ENCODE assay signal across 23 mouse cellular contexts in genomic region chr12:3919423-3919822, GRCm38 (mm10). TPM values are rescaled to one million over a fixed set of nuclear protein-coding genes. Genes with fewer than 3 reads are reported as not detected.
DNase-seq lines count a peak whose midpoint lies in the region; ATAC-seq lines count a peak whose summit lies in the region.
"Had no signal": no experiment of that assay in that cellular context is flagged by ENCODE, and none has a peak within 500 bp of the region (broad histone marks: within the 10 kb centered on the region; RNA-seq: fewer than 3 reads in every experiment).

No protein-coding gene starts in this region.

- peaks cover 12% of the 10 kb centered on the region; the same call in 1 of the 2 replicates for H3K4me1 ChIP-seq in embryonic facial prominence, embryonic 12.5 days
- peaks cover 20% of the 10 kb centered on the region for H3K4me1 ChIP-seq in embryonic facial prominence, embryonic 10.5 days
- H3K4me1 ChIP-seq in intestine, embryonic 16.5 days (ENCODE audit: control insufficient read depth, insufficient read depth, low read length): peaks cover 15% of the 10 kb centered on the region
- H3K4me1 ChIP-seq in liver, embryonic 13.5 days (replicated peaks): 0 out of 2 replicates have a peak, but pooled peaks cover 8% of the 10 kb centered on the region
- peaks cover 4% of the 10 kb centered on the region; the same call in 1 of the 2 replicates for H3K4me1 ChIP-seq in stomach, embryonic 15.5 days

- no peaks in the 10 kb centered on the region for H3K9me3 ChIP-seq in embryonic facial prominence, embryonic 12.5 days
- H3K9me3 ChIP-seq in embryonic facial prominence, embryonic 10.5 days: no peaks in the 10 kb centered on the region
- no peaks in the 10 kb centered on the region for H3K9me3 ChIP-seq in intestine, embryonic 16.5 days (ENCODE audit: control insufficient read depth, low read length)
- no peaks in the 10 kb centered on the region for H3K9me3 ChIP-seq in liver, embryonic 13.5 days (replicated peaks)
- H3K9me3 ChIP-seq in stomach, embryonic 15.5 days: no peaks in the 10 kb centered on the region
- H3K9me3 ChIP-seq: forebrain, embryonic 13.5 days; heart, embryonic 12.5 days; limb, embryonic 12.5 days; midbrain, embryonic 12.5 days had no signal

- no peaks in the 10 kb centered on the region for H3K36me3 ChIP-seq in embryonic facial prominence, embryonic 12.5 days
- H3K36me3 ChIP-seq in embryonic facial prominence, embryonic 10.5 days (replicated peaks): 0 out of 2 replicates have a peak, but pooled peaks cover 6% of the 10 kb centered on the region
- H3K36me3 ChIP-seq in intestine, embryonic 16.5 days (ENCODE audit: control insufficient read depth, insufficient read depth, low read length): peaks cover 3% of the 10 kb centered on the region; the same call in 1 of the 2 replicates
- H3K36me3 ChIP-seq in liver, embryonic 13.5 days: no peaks in the 10 kb centered on the region
- H3K36me3 ChIP-seq in stomach, embryonic 15.5 days: no peaks in the 10 kb centered on the region
- H3K36me3 ChIP-seq: midbrain, embryonic 12.5 days had no signal

- no peaks in the 10 kb centered on the region for H3K27me3 ChIP-seq in embryonic facial prominence, embryonic 12.5 days
- H3K27me3 ChIP-seq in embryonic facial prominence, embryonic 10.5 days (replicated peaks; ENCODE audit: low read depth, poor library complexity, severe bottlenecking): no peaks in the 10 kb centered on the region
- no peaks in the 10 kb centered on the region for H3K27me3 ChIP-seq in intestine, embryonic 16.5 days (replicated peaks; ENCODE audit: control insufficient read depth, insufficient read depth, low read length)
- H3K27me3 ChIP-seq in liver, embryonic 13.5 days: no peaks in the 10 kb centered on the region
- no peaks in the 10 kb centered on the region for H3K27me3 ChIP-seq in stomach, embryonic 15.5 days (replicated peaks)
- H3K27me3 ChIP-seq: forebrain, embryonic 13.5 days; heart, embryonic 12.5 days; midbrain, embryonic 12.5 days had no signal

- peak; percentile 17; the same call in 1 of the 2 replicates for ATAC-seq in embryonic facial prominence, embryonic 12.5 days (ENCODE audit: insufficient number of reproducible peaks, insufficient read depth, low FRiP score, low TSS enrichment)
- peak; percentile 90 for ATAC-seq in intestine, embryonic 16.5 days
- peak; percentile 72 for ATAC-seq in liver, embryonic 13.5 days (ENCODE audit: low read depth)
- 0 out of 2 replicates have a peak, but pooled peaks have one; percentile 45 for ATAC-seq in stomach, embryonic 15.5 days (ENCODE audit: insufficient read depth, low FRiP score, low read depth)
- ATAC-seq: activated CD4-positive, CD25-positive, alpha-beta regulatory T cell, adult 4 months; forebrain, embryonic 13.5 days had no signal

- no peak for DNase-seq in embryonic facial prominence, embryonic 10.5 days (ENCODE audit: low spot score)
- no peak for DNase-seq in liver, embryonic 13.5 days
- DNase-seq in gastrocnemius, postnatal 36 days: no peak
- DNase-seq in gastrocnemius, adult 8-10 months (ENCODE audit: low spot score in 2 of 2): no peak
- DNase-seq in right cerebral cortex, postnatal 14 days: no peak
- DNase-seq: adrenal gland, adult 8-10 months; cerebellum, adult 18-20 months; cerebellum, postnatal 14 days; gastrocnemius, postnatal 10 days; heart, adult 18-20 months; heart, postnatal 10 days; lung, embryonic 14.5 days had no signal

- no peak overlapping the region for H3K4me2 ChIP-seq in embryonic facial prominence, embryonic 12.5 days (replicated peaks)
- H3K4me2 ChIP-seq in intestine, embryonic 16.5 days (ENCODE audit: low read depth, low read length): no peak overlapping the region
- no peak overlapping the region for H3K4me2 ChIP-seq in liver, embryonic 13.5 days
- no peak overlapping the region for H3K4me2 ChIP-seq in stomach, embryonic 15.5 days
- H3K4me2 ChIP-seq: forebrain, embryonic 13.5 days; heart, embryonic 12.5 days; limb, embryonic 12.5 days; lung, embryonic 14.5 days; midbrain, embryonic 12.5 days had no signal

- intact Hi-C loops in gastrocnemius, postnatal 36 days (cut with DNase I): no loop called here

- H3K27ac ChIP-seq in embryonic facial prominence, embryonic 12.5 days: no peak overlapping the region
- H3K27ac ChIP-seq in embryonic facial prominence, embryonic 10.5 days (replicated peaks): no peak overlapping the region
- no peak overlapping the region for H3K27ac ChIP-seq in intestine, embryonic 16.5 days (ENCODE audit: low read length)
- H3K27ac ChIP-seq in liver, embryonic 13.5 days: no peak overlapping the region
- no peak overlapping the region for H3K27ac ChIP-seq in stomach, embryonic 15.5 days
- H3K27ac ChIP-seq: forebrain, embryonic 13.5 days; kidney, postnatal 0 days; layer of hippocampus, adult 2 months; limb, embryonic 12.5 days; midbrain, embryonic 12.5 days had no signal

- no peak overlapping the region for H3K4me3 ChIP-seq in embryonic facial prominence, embryonic 12.5 days
- H3K4me3 ChIP-seq in embryonic facial prominence, embryonic 10.5 days: no peak overlapping the region
- no peak overlapping the region for H3K4me3 ChIP-seq in intestine, embryonic 16.5 days (ENCODE audit: low read length)
- no peak overlapping the region for H3K4me3 ChIP-seq in liver, embryonic 13.5 days (replicated peaks)
- H3K4me3 ChIP-seq in stomach, embryonic 15.5 days (replicated peaks): no peak overlapping the region
- H3K4me3 ChIP-seq: forebrain, embryonic 13.5 days; heart, embryonic 12.5 days; layer of hippocampus, adult 2 months; limb, embryonic 12.5 days; midbrain, embryonic 12.5 days had no signal

- H3K9ac ChIP-seq in embryonic facial prominence, embryonic 12.5 days: no peak overlapping the region
- H3K9ac ChIP-seq in intestine, embryonic 16.5 days (ENCODE audit: low read depth, low read length): no peak overlapping the region
- H3K9ac ChIP-seq in liver, embryonic 13.5 days: no peak overlapping the region
- H3K9ac ChIP-seq in stomach, embryonic 15.5 days: no peak overlapping the region
- H3K9ac ChIP-seq: forebrain, embryonic 13.5 days; heart, embryonic 12.5 days; limb, embryonic 12.5 days; lung, embryonic 14.5 days; midbrain, embryonic 12.5 days had no signal

- WGBS in embryonic facial prominence, embryonic 12.5 days: 78% methylated on average over 3 of the region's 3 CpGs
- whole genome bisulfite sequencing in embryonic facial prominence, embryonic 10.5 days: 79% methylated on average over 3 of the region's 3 CpGs
- 59% methylated on average over 3 of the region's 3 CpGs for whole genome bisulfite sequencing in intestine, embryonic 16.5 days
- 69% methylated on average over 3 of the region's 3 CpGs for WGBS in liver, embryonic 13.5 days (ENCODE audit: insufficient replicate concordance)
- WGBS in stomach, embryonic 15.5 days: 63% methylated on average over 3 of the region's 3 CpGs

RNA-seq across cellular contexts. Expression of gene Pomc, which starts 35.3 kb away (rescaled TPM):
- polyA plus RNA-seq in embryonic facial prominence, embryonic 12.5 days (2016; fragmentation: Nextera tagmentation; extraction: Ambion mirVana): 8.5 and 8.8 TPM in 2 replicates
- polyA plus RNA-seq in embryonic facial prominence, embryonic 10.5 days (2016; fragmentation: Nextera tagmentation; extraction: Ambion mirVana): 6.3 and 17.0 TPM in 2 replicates
- polyA plus RNA-seq in intestine, embryonic 16.5 days (2015; fragmentation: Nextera tagmentation; extraction: Ambion mirVana): 2.4 and 2.5 TPM in 2 replicates
- polyA plus RNA-seq in liver, embryonic 13.5 days (2015; fragmentation: Nextera tagmentation; extraction: Ambion mirVana): 0.45 and 0.60 TPM in 2 replicates
- 1.7 and 2.7 TPM in 2 replicates for polyA plus RNA-seq in stomach, embryonic 15.5 days (2015; fragmentation: Nextera tagmentation; extraction: Ambion mirVana)
- total RNA-seq in gastrocnemius, postnatal 36 days (2021): not detected
- total RNA-seq in gastrocnemius, adult 8-10 months (2022): under 1 TPM in 1 of 4 experiments, not detected in 3; 0.24 TPM
- total RNA-seq: monocyte, adult 5-6 weeks had no signal

Comparison
In these comparisons a context has a peak if more than half of its experiments do, and no peak if none do; other contexts are left out.
1. ATAC-seq: peak in every context shown above with its lines; median percentile 90 in intestine, embryonic 16.5 days; 72 in liver, embryonic 13.5 days; 45 in stomach, embryonic 15.5 days; 17 in embryonic facial prominence, embryonic 12.5 days.